Mouse (Mus musculus): ENCODE data around the gene Cct7. TPM values are rescaled to one million over a fixed set of nuclear protein-coding genes. Genes with fewer than 3 reads are reported as not detected.

Gene Cct7
- polyA plus RNA-seq, 1 experiment from 2014 or later: 395 TPM

DNA sequence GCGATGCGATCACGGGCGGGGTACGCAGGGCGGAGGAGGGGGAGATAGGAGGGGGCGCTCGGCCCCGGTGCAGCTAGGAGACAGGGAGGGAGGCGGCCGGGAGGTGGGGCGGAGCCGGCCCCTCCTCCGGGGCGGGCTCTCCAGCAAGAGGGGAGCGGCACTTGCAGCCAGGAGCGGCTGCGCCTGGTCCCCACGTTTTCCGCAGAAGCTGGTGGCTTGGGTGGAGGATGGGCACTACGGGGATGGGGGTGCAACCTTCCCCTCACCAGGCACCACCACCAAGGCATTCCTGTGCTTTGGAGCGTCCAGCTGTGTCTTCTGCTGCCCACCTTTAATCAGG, 51.6 kb downstream of the Cct7 start, which contains the start of gene Fbxo41:
Gene Fbxo41, minus strand, starts transcription at position 84 of the 340 bp plus-strand sequence.
- no peaks in the 10 kb centered on the region for H3K36me3 ChIP-seq
- peaks cover 15% of the 10 kb centered on the region; the same call in 1 of the 2 replicates for H3K4me1 ChIP-seq (replicated peaks)
- H3K4me3 ChIP-seq: peak within 1 kb of the TSS; percentile 77
- under 1% methylated on average over 20 of the region's 22 CpGs for WGBS
- peak; percentile 29; the same call in 1 of the 2 replicates for ATAC-seq (ENCODE audit: insufficient number of reproducible peaks, low FRiP score)
- H3K27me3 ChIP-seq (replicated peaks): peaks cover 78% of the 10 kb centered on the region
- no peaks in the 10 kb centered on the region for H3K9me3 ChIP-seq (replicated peaks)
- H3K4me2 ChIP-seq: peak within 1 kb of the TSS; percentile 97
- no peak within 1 kb of the TSS for H3K27ac ChIP-seq (ENCODE audit: poor library complexity, severe bottlenecking)
- peak within 1 kb of the TSS; percentile 72 for H3K9ac ChIP-seq

DNA sequence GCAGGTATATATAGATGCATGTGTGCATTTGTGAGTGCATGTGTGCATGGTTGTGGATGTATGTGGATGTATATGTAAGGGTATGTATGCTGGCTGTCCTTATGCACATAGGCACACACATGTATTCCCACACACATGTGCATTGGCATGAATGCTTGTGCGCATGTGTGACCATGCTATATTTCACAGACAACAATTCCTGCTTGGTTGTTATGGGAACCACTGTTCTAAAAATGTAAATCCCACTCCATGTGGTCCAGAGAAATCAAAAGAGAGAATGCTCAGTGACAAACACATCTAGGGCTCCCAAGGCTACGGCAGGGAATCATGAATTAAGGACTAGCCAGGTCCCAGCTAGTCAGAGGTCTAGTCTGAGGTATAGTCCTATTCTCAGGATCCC, 53.6 kb downstream of the Cct7 start:
- Histone ChIP-seq H3K4me3 (no peak overlapping the region), H3K4me1 (replicated peaks) (peaks cover 15% of the 10 kb centered on the region; the same call in 1 of the 2 replicates), H3K27ac (ENCODE audit: poor library complexity, severe bottlenecking) (no peak overlapping the region), H3K9me3 (replicated peaks) (no peaks in the 10 kb centered on the region), H3K4me2 (no peak overlapping the region), H3K9ac (no peak overlapping the region), H3K36me3 (no peaks in the 10 kb centered on the region), H3K27me3 (replicated peaks) (peaks cover 92% of the 10 kb centered on the region)
- ATAC-seq (ENCODE audit: insufficient number of reproducible peaks, low FRiP score): no peak
- WGBS: 68% methylated on average over 2 of the region's 2 CpGs

DNA sequence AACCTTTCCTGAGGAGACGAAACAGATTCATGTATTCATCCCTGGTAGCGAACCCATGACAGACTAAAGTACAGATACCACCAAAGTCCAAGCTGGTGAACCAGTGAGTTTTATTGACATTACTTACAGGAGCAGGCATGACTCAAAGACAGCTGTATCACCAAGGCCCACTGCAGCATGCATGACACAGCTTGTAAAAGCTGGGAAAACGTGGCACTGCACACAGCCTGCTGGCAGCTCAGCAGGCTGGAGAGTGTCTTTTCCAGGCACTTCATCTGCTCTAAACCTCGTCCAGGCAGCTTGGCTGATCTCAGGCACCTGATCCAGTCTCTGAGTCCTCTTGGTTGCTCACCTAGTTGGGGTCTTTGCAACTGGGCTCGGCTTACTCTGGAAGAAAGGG, 57.3 kb downstream of the Cct7 start:
- Histone ChIP-seq H3K4me1 (replicated peaks) (peaks cover 21% of the 10 kb centered on the region), H3K36me3 (no peaks in the 10 kb centered on the region), H3K9me3 (replicated peaks) (no peaks in the 10 kb centered on the region), H3K27me3 (replicated peaks) (peaks cover 93% of the 10 kb centered on the region), H3K27ac (ENCODE audit: poor library complexity, severe bottlenecking) (no peak overlapping the region), H3K4me3 (no peak overlapping the region), H3K9ac (no peak overlapping the region), H3K4me2 (no peak overlapping the region)
- 42% methylated on average over 5 of the region's 5 CpGs for WGBS
- ATAC-seq (ENCODE audit: insufficient number of reproducible peaks, low FRiP score): no peak

DNA sequence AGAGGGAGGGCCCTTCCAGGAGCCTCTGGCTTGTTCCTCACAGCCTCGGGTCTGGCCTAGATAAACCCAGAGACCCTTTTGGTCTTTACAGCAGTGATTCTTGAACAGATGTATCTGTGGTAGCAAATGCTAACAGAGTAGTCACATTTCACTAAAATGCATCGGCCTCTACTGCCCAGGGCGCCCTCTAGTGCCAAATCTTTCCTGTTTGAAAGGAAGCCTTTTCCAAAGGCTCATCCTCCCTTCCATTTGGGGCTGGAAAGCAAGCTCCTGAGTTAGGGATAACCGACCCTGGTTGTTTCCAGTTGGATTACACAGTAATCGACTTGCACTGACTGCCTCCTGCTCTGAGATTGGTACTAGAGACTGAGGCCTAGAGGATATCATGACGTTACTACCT, 59.2 kb downstream of the Cct7 start:
- 2% methylated on average over 6 of the region's 6 CpGs for WGBS
- Histone ChIP-seq H3K9ac (no peak overlapping the region), H3K4me2 (no peak overlapping the region), H3K4me1 (replicated peaks) (peaks cover 21% of the 10 kb centered on the region), H3K9me3 (replicated peaks) (no peaks in the 10 kb centered on the region), H3K36me3 (no peaks in the 10 kb centered on the region), H3K27ac (ENCODE audit: poor library complexity, severe bottlenecking) (no peak overlapping the region), H3K27me3 (replicated peaks) (peaks cover 90% of the 10 kb centered on the region), H3K4me3 (no peak overlapping the region)
- ATAC-seq (ENCODE audit: insufficient number of reproducible peaks, low FRiP score): no peak

DNA sequence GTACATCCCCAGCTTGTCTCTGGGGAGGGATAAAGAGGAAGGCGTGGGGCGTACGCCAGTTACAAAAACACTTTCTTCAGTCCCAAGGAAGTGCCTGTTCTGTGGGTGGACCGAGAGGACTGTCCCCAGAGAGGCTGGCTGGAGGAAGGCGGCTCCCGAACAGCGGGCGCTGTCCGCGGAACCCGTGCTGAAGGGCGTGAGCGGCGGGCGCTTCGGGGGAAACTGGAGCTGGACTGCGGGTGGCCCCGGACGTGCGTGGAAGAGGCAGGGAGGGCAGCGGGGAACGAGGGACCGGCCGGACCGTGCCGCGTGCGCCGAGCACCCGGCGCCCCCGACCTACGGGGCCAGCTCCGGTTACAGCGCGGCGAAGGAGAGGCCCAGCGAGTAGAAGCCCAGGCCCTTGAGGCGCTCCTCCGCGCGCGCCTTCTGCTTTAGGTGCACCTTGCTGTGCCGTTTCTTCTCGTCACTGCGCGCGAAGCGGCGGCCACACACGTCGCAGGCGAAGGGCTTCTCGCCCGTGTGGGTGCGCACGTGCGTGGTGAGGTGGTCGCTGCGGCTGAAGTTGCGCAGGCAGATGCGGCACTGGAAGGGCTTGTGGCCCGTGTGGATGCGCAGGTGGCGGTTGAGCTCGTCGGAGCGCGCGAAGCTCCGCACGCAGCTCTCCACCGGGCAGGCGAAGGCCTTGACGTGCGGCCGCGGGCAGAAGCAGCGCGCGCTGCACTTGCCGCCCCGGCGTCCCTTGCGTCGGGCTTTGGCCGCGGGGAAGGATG, 60.2 kb downstream of the Cct7 start:
- ATAC-seq (ENCODE audit: insufficient number of reproducible peaks, low FRiP score): no peak
- WGBS: under 1% methylated on average over 88 of the region's 88 CpGs

DNA sequence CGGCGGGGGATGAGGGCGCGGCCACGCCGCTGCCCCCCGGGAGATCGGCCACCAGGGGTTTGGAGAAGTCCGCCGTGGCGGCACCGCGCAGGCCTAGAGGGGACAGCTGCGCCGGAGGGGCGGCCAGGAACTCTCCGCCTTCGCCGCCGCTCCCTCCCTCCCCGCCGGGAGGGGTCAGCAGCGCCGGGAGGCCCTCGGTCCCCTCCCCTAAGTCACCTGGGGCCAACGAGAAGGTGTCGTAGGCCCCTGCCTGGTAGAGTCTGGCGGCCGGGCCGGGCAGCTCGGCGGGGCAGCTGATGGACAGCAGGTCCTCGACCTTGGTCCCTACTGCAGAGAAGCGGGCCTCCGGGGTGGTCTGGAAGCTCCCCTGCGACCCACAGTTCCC, 60.7 kb downstream of the Cct7 start:
- whole genome bisulfite sequencing: under 1% methylated on average over 33 of the region's 36 CpGs
- Histone ChIP-seq H3K27ac (ENCODE audit: poor library complexity, severe bottlenecking) (no peak overlapping the region), H3K27me3 (replicated peaks) (peaks cover 92% of the 10 kb centered on the region), H3K9me3 (replicated peaks) (no peaks in the 10 kb centered on the region), H3K4me3 (peak overlapping the region; percentile 51), H3K4me1 (replicated peaks) (peaks cover 21% of the 10 kb centered on the region), H3K36me3 (no peaks in the 10 kb centered on the region), H3K9ac (no peak overlapping the region), H3K4me2 (peak overlapping the region; percentile 83)
- ATAC-seq (ENCODE audit: insufficient number of reproducible peaks, low FRiP score): no peak

More for the DNA sequence above, 60.2 kb downstream of the Cct7 start:
- Histone ChIP-seq H3K9me3 (replicated peaks) (no peaks in the 10 kb centered on the region), H3K4me1 (replicated peaks) (peaks cover 21% of the 10 kb centered on the region), H3K27me3 (replicated peaks) (peaks cover 94% of the 10 kb centered on the region), H3K4me2 (peak overlapping the region; percentile 83), H3K27ac (ENCODE audit: poor library complexity, severe bottlenecking) (no peak overlapping the region), H3K4me3 (peak overlapping the region; percentile 51), H3K36me3 (no peaks in the 10 kb centered on the region), H3K9ac (no peak overlapping the region)

DNA sequence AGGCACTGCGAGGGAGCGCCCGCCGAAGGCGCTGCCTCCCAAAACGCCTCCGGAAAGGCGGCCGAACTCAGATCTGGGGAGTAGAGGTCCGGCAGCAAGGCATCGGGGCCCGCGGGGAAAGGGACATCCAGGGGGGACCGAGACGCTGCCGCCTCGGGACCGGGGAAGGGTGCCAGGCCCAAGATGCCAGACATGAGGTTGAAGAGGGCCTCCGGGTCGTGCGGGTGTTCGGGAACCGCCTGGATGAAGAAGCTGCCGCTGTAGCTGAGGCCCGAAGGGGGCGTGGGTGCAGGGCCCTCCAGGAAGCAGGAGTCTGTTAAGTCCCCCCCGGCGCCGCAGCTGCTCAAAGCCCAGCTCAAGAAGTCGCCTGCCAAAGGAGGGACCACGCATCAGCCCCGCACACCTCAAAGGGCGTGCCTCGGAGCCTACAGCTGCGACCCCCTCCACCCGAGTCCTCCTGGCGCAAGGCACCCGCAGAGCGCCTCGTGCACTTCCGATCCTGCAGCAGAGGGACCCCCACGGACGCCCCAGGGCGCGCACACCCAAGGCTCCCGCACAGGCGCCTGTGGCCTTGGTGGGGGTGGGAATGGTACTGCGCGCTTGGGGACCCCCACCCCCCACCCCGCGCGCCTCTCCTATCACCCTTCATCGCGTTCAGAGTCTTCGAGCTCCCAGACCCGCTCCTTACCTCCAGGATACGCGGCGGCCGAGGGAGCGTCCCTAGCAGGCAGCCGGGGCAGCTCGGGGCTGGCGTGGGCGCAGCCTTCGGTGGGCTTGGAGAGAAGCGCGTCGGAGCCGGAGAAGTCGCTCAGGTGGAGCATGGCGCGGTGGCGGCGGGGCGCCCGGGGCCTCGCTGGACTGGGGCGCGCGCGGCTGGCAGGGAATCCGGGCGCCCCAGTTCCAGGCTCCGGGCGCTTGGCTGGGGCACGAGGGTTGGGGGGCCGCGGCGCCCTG, 61.5 kb downstream of the Cct7 start:
- Histone ChIP-seq H3K4me3 (peak overlapping the region; percentile 51), H3K4me2 (peak overlapping the region; percentile 83), H3K36me3 (no peaks in the 10 kb centered on the region), H3K27ac (ENCODE audit: poor library complexity, severe bottlenecking) (no peak overlapping the region), H3K4me1 (replicated peaks) (peaks cover 21% of the 10 kb centered on the region), H3K27me3 (replicated peaks) (peaks cover 86% of the 10 kb centered on the region), H3K9ac (no peak overlapping the region), H3K9me3 (replicated peaks) (no peaks in the 10 kb centered on the region)
- peak; percentile 51 for ATAC-seq (ENCODE audit: insufficient number of reproducible peaks, low FRiP score)
- 1% methylated on average over 90 of the region's 90 CpGs for WGBS

DNA sequence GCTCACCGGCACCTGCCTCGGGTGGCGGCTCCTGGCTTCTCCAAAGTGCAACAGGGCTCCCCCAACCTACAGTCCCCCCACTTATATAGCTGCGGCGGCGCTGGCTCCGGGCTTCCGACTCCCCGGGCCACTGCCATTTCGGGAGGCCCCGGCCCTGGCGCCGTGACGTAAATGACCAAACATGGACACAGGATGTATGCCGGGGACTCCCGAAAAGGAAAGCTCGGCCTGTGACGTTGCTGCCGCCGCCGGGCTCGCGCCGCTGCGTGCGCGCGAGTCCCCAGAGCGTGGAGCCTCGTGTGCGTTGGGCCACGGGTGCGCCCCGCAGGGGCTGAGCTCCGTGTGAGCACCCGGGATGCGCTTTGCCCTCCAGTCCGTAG, 62.2 kb downstream of the Cct7 start, which contains the start of gene Egr4:
Gene Egr4, minus strand, starts transcription at position 59 of the 380 bp plus-strand sequence.
- ATAC-seq (ENCODE audit: insufficient number of reproducible peaks, low FRiP score): no peak
- no peaks in the 10 kb centered on the region for H3K9me3 ChIP-seq (replicated peaks)
- under 1% methylated on average over 38 of the region's 38 CpGs for WGBS
- H3K4me2 ChIP-seq: peak within 1 kb of the TSS; percentile 83
- H3K4me1 ChIP-seq (replicated peaks): peaks cover 21% of the 10 kb centered on the region
- H3K27ac ChIP-seq (ENCODE audit: poor library complexity, severe bottlenecking): no peak within 1 kb of the TSS
- H3K36me3 ChIP-seq: no peaks in the 10 kb centered on the region
- H3K9ac ChIP-seq: no peak within 1 kb of the TSS
- peak within 1 kb of the TSS; percentile 51 for H3K4me3 ChIP-seq
- H3K27me3 ChIP-seq (replicated peaks): peaks cover 86% of the 10 kb centered on the region

DNA sequence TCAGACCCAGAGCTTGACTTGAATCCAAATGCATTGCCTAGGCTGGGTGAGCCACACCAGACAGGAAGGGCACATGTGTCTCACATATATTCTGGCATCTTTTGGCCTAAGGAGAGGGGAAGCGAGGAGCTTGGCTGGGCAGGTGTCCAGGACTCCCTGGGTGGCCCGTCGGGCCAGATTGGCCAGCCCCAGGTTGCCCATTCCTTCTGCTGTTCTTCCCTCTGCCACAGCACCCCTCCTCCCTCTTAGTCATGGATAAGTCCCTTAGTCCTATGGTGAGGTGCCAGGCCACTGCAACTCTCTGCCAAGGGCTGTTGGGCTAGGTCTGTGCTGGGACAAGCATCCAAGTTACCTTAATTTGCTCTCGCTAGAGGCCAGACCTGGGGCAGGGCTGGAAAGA, 64.6 kb downstream of the Cct7 start:
- Histone ChIP-seq H3K27ac (ENCODE audit: poor library complexity, severe bottlenecking) (no peak overlapping the region), H3K27me3 (replicated peaks) (peaks cover 73% of the 10 kb centered on the region), H3K9ac (no peak overlapping the region), H3K4me3 (no peak overlapping the region), H3K36me3 (no peaks in the 10 kb centered on the region), H3K4me2 (no peak overlapping the region), H3K4me1 (replicated peaks) (peaks cover 21% of the 10 kb centered on the region), H3K9me3 (replicated peaks) (no peaks in the 10 kb centered on the region)
- no peak for ATAC-seq (ENCODE audit: insufficient number of reproducible peaks, low FRiP score)
- 72% methylated on average over 4 of the region's 4 CpGs for WGBS

All from heart, embryonic 12.5 days (tissue).